28 mouse cellular contexts compared by ENCODE assay signal in the genomic region with DNA sequence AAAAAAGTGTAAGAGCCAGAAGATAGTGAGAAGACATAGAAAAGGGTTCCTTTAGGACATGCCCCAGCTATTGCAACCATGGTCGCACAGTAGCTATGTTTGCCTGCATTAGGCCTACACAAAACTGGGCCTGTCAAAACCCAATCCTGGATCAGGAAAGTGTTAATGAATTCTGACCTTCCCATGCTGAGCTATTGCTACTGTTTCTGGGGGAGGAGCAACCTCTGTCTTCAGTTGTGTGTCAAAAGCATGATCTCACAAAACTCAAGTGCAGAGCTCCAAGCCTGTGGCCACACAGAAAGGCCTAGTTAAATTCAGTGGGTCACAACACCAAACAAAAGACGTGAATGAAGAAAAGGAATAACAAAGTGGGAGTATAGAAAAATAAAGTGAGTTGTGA.
DNase-seq lines count a peak whose midpoint lies in the region; ATAC-seq and TF ChIP-seq lines count a peak whose summit lies in the region.
"Had no signal": no experiment of that assay in that cellular context is flagged by ENCODE, and none has a peak within 500 bp of the region (broad histone marks: within the 10 kb centered on the region; RNA-seq: fewer than 3 reads in every experiment).

No protein-coding gene starts in this region.

- no peaks in the 10 kb centered on the region for H3K4me1 ChIP-seq in hindbrain, embryonic 11.5 days (replicated peaks; ENCODE audit: control insufficient read depth, insufficient read depth, low read length)
- no peaks in the 10 kb centered on the region for H3K4me1 ChIP-seq in hindbrain, embryonic 16.5 days (ENCODE audit: control insufficient read depth, insufficient read depth, low read depth, low read length)
- H3K4me1 ChIP-seq in midbrain, embryonic 11.5 days (ENCODE audit: control insufficient read depth, insufficient read depth, low read length) = peaks cover 5% of the 10 kb centered on the region; the same call in 1 of the 2 replicates
- H3K4me1 ChIP-seq in midbrain, postnatal 0 days (ENCODE audit: insufficient read depth, low read length) = no peaks in the 10 kb centered on the region
- no peaks in the 10 kb centered on the region for H3K4me1 ChIP-seq in intestine, embryonic 15.5 days (replicated peaks)
- H3K4me1 ChIP-seq: heart, embryonic 12.5 days; kidney, embryonic 15.5 days; limb, embryonic 10.5 days; limb, embryonic 15.5 days; liver, embryonic 13.5 days; megakaryocyte, embryonic 14.5 days; neural tube, embryonic 15.5 days had no signal

- H3K27me3 ChIP-seq in hindbrain, embryonic 11.5 days (ENCODE audit: control insufficient read depth, insufficient read depth, low read length) = no peaks in the 10 kb centered on the region
- no peaks in the 10 kb centered on the region for H3K27me3 ChIP-seq in hindbrain, embryonic 16.5 days (replicated peaks; ENCODE audit: control insufficient read depth, insufficient read depth, low read length)
- H3K27me3 ChIP-seq in midbrain, embryonic 11.5 days (ENCODE audit: control insufficient read depth, insufficient read depth, low read length) = no peaks in the 10 kb centered on the region
- no peaks in the 10 kb centered on the region for H3K27me3 ChIP-seq in midbrain, postnatal 0 days (ENCODE audit: insufficient read depth, low read length)
- H3K27me3 ChIP-seq in intestine, embryonic 15.5 days (replicated peaks) = no peaks in the 10 kb centered on the region
- H3K27me3 ChIP-seq: heart, embryonic 12.5 days; kidney, embryonic 15.5 days; limb, embryonic 15.5 days; liver, embryonic 13.5 days; megakaryocyte, embryonic 14.5 days; neural tube, embryonic 15.5 days had no signal

- peak; percentile 7 for DNase-seq in embryo, embryonic 11 days
- no peak for DNase-seq in embryo, embryonic 9.5 days (ENCODE audit: extremely low spot score)
- DNase-seq in hindbrain, embryonic 11.5 days (ENCODE audit: low spot score) = peak; percentile 15
- peak; percentile 89 for DNase-seq in midbrain, embryonic 11.5 days (ENCODE audit: low spot score, missing footprints)
- no peak for DNase-seq in midbrain, postnatal 0 days (ENCODE audit: low spot score)
- DNase-seq: adrenal gland, postnatal 10 days; cerebellum, adult 11-12 months; cerebellum, adult 9-11 months; heart, adult 2 months; heart, postnatal 4 days; kidney, adult 11 months; kidney, postnatal 25 days; liver, embryonic 13.5 days; lung, adult 18-20 months; lung, postnatal 4 days; retina, postnatal 1 day; right cerebral cortex, postnatal 14 days had no signal

- H3K27ac ChIP-seq in hindbrain, embryonic 11.5 days (ENCODE audit: low read depth, low read length) = no peak overlapping the region
- H3K27ac ChIP-seq in hindbrain, embryonic 16.5 days (ENCODE audit: low read depth, low read length) = no peak overlapping the region
- H3K27ac ChIP-seq in midbrain, embryonic 11.5 days (ENCODE audit: low read depth, low read length) = peak overlapping the region; percentile 25; the same call in 1 of the 2 replicates
- no peak overlapping the region for H3K27ac ChIP-seq in midbrain, postnatal 0 days (ENCODE audit: low read depth, low read length)
- no peak overlapping the region for H3K27ac ChIP-seq in intestine, embryonic 15.5 days
- H3K27ac ChIP-seq: heart, adult 2 months; kidney, embryonic 15.5 days; limb, embryonic 10.5 days; limb, embryonic 15.5 days; liver, embryonic 13.5 days; neural tube, embryonic 15.5 days had no signal

- 53% methylated on average over 2 of the region's 2 CpGs for WGBS in hindbrain, embryonic 11.5 days
- WGBS in hindbrain, embryonic 16.5 days = 57% methylated on average over 2 of the region's 2 CpGs
- 28% methylated on average over 2 of the region's 2 CpGs for WGBS in midbrain, embryonic 11.5 days
- WGBS in midbrain, postnatal 0 days = 37% methylated on average over 2 of the region's 2 CpGs
- 81% methylated on average over 2 of the region's 2 CpGs for WGBS in intestine, embryonic 15.5 days

- TF ChIP-seq CTCF in midbrain, postnatal 0 days (IDR thresholded peaks at IDR 0.05) = no peak

- no peaks in the 10 kb centered on the region for H3K9me3 ChIP-seq in hindbrain, embryonic 11.5 days (ENCODE audit: control insufficient read depth, low read length)
- no peaks in the 10 kb centered on the region for H3K9me3 ChIP-seq in hindbrain, embryonic 16.5 days (ENCODE audit: control insufficient read depth, low read length)
- H3K9me3 ChIP-seq in midbrain, embryonic 11.5 days (ENCODE audit: control insufficient read depth, low read length) = no peaks in the 10 kb centered on the region
- no peaks in the 10 kb centered on the region for H3K9me3 ChIP-seq in midbrain, postnatal 0 days (ENCODE audit: low read length)
- no peaks in the 10 kb centered on the region for H3K9me3 ChIP-seq in intestine, embryonic 15.5 days
- H3K9me3 ChIP-seq: G1E; heart, embryonic 12.5 days; kidney, embryonic 15.5 days; limb, embryonic 10.5 days; limb, embryonic 15.5 days; liver, embryonic 13.5 days; megakaryocyte, embryonic 14.5 days; neural tube, embryonic 15.5 days had no signal

- no peak overlapping the region for H3K4me3 ChIP-seq in hindbrain, embryonic 11.5 days (ENCODE audit: low read depth, low read length)
- H3K4me3 ChIP-seq in hindbrain, embryonic 16.5 days (ENCODE audit: low read length) = no peak overlapping the region
- H3K4me3 ChIP-seq in midbrain, embryonic 11.5 days (ENCODE audit: low read depth, low read length) = no peak overlapping the region
- H3K4me3 ChIP-seq in midbrain, postnatal 0 days (ENCODE audit: low read depth, low read length) = no peak overlapping the region
- H3K4me3 ChIP-seq in intestine, embryonic 15.5 days (replicated peaks) = no peak overlapping the region
- H3K4me3 ChIP-seq: heart, adult 2 months; heart, embryonic 12.5 days; kidney, embryonic 15.5 days; limb, embryonic 10.5 days; limb, embryonic 15.5 days; liver, embryonic 13.5 days; megakaryocyte, embryonic 14.5 days; neural tube, embryonic 15.5 days had no signal

- H3K4me2 ChIP-seq in hindbrain, embryonic 11.5 days (replicated peaks; ENCODE audit: low read depth, low read length) = no peak overlapping the region
- H3K4me2 ChIP-seq in hindbrain, embryonic 16.5 days (ENCODE audit: low read length) = no peak overlapping the region
- H3K4me2 ChIP-seq in midbrain, embryonic 11.5 days = no peak overlapping the region
- no peak overlapping the region for H3K4me2 ChIP-seq in midbrain, postnatal 0 days (ENCODE audit: low read depth, low read length, poor library complexity, severe bottlenecking)
- no peak overlapping the region for H3K4me2 ChIP-seq in intestine, embryonic 15.5 days (replicated peaks)
- H3K4me2 ChIP-seq: heart, embryonic 12.5 days; kidney, embryonic 15.5 days; limb, embryonic 15.5 days; liver, embryonic 13.5 days; neural tube, embryonic 15.5 days had no signal

- no peaks in the 10 kb centered on the region for H3K36me3 ChIP-seq in hindbrain, embryonic 11.5 days (ENCODE audit: control insufficient read depth, insufficient read depth, low read length)
- H3K36me3 ChIP-seq in hindbrain, embryonic 16.5 days (ENCODE audit: control insufficient read depth, insufficient read depth, low read length) = no peaks in the 10 kb centered on the region
- H3K36me3 ChIP-seq in midbrain, embryonic 11.5 days (ENCODE audit: control insufficient read depth, insufficient read depth, low read length) = no peaks in the 10 kb centered on the region
- no peaks in the 10 kb centered on the region for H3K36me3 ChIP-seq in midbrain, postnatal 0 days (ENCODE audit: insufficient read depth, low read length)
- H3K36me3 ChIP-seq in intestine, embryonic 15.5 days = no peaks in the 10 kb centered on the region
- H3K36me3 ChIP-seq: G1E; heart, embryonic 12.5 days; kidney, embryonic 15.5 days; limb, embryonic 10.5 days; limb, embryonic 15.5 days; liver, embryonic 13.5 days; neural tube, embryonic 15.5 days had no signal

- peak; percentile 60; the same call in 1 of the 2 replicates for ATAC-seq in hindbrain, embryonic 11.5 days (ENCODE audit: low FRiP score)
- no peak for ATAC-seq in hindbrain, embryonic 16.5 days
- ATAC-seq in midbrain, embryonic 11.5 days (ENCODE audit: low FRiP score) = peak; percentile 80
- ATAC-seq in midbrain, postnatal 0 days (ENCODE audit: low FRiP score) = no peak; the same call in 1 of the 2 replicates
- no peak for ATAC-seq in intestine, embryonic 15.5 days
- ATAC-seq in frontal cortex, adult (ENCODE audit: low TSS enrichment) = no peak
- ATAC-seq: lung, postnatal 0 days had no signal

- no peak overlapping the region for H3K9ac ChIP-seq in hindbrain, embryonic 11.5 days (ENCODE audit: low read depth, low read length)
- no peak overlapping the region for H3K9ac ChIP-seq in hindbrain, embryonic 16.5 days (ENCODE audit: low read depth, low read length)
- H3K9ac ChIP-seq in midbrain, embryonic 11.5 days (ENCODE audit: low read length) = no peak overlapping the region
- no peak overlapping the region for H3K9ac ChIP-seq in midbrain, postnatal 0 days (replicated peaks; ENCODE audit: low read length, poor library complexity, severe bottlenecking)
- no peak overlapping the region for H3K9ac ChIP-seq in intestine, embryonic 15.5 days
- H3K9ac ChIP-seq: heart, embryonic 12.5 days; kidney, embryonic 15.5 days; limb, embryonic 15.5 days; liver, embryonic 13.5 days; neural tube, embryonic 15.5 days had no signal

Comparison
In these comparisons a context has a peak if more than half of its experiments do, and no peak if none do; other contexts are left out.
1. DNase-seq: peak in embryo, embryonic 11 days (single experiment), hindbrain, embryonic 11.5 days (single experiment) and midbrain, embryonic 11.5 days (single experiment); none in embryo, embryonic 9.5 days (single experiment) and midbrain, postnatal 0 days (single experiment).
2. ATAC-seq: peak in hindbrain, embryonic 11.5 days (single experiment) and midbrain, embryonic 11.5 days (single experiment); none in hindbrain, embryonic 16.5 days (single experiment), midbrain, postnatal 0 days (single experiment), intestine, embryonic 15.5 days (single experiment) and frontal cortex, adult (single experiment).